Mouse (Mus musculus): Measurements from ENCODE around the gene Sarnp. TPM values are rescaled to one million over a fixed set of nuclear protein-coding genes. Genes with fewer than 3 reads are reported as not detected.

The Sarnp gene
- polyA plus RNA-seq, 1 experiment = 8.5 TPM

DNA sequence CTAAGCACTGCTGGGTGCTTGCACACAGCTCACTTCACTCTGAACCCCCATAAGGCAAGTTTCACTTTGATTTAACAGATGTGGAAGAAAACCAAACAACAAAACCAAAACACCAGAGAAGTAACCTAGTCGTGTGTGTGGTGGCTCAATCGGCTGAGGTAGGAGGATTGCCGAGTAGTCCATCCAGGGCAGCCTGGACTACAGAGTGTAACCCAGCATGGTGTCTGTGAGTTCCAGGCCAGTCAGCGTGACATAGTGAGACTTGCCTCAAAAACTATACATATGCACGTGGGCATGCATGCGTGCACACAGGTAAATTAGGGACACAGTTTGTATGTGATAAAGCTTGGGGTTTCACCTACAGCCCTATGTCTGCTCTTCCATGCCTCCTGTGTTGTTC, 100.3 kb downstream of the Sarnp start:
- no peak for DNase-seq (ENCODE audit: low read depth)

GRCm38 (mm10) chr10:128918246-128918645, 101.1 kb downstream of the Sarnp start:
- no peak for DNase-seq (ENCODE audit: low read depth)

DNA sequence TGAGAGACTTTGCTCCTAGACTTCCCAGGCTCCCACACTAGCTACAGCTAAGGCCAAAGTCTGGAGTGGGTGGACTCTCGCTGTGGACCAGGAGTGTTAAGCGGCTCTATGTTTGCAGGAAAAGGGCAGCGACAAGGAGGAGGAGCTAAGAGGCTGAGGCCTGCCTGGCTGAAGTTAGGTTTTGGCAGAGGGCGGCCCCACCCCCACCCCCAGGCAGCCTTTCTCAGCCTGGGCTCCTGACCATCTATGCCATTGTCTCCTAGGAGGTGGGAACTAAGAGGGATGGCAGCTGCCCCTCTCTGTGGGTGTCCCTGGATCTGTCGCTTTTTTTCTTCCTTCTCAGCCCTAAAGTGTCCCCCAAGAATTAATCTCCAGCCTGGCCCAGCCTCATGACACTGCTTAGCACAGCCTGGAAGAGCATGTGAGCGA, 102.1 kb downstream of the Sarnp start:
- DNase-seq (ENCODE audit: low read depth) = no peak

DNA sequence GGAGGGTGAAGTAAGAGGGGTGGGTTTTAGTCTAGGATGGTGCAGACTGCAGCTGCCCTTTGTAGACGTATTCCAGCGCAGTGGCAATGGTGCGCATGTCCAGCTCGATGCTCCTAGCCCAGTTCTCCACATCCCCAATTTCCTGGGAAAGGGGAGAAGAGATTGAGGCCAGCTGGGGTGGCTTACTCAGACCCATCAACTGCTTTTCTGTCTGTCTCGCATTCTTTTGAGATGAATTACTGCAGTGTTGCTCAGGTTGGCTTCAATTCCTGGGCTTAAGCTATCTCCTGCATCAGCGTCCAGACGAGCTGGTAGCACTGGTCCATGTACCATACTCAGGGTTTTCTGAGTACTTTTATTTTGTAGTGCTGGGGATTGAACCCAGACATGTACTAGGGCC, 102.8 kb downstream of the Sarnp start:
- DNase-seq (ENCODE audit: low read depth) = no peak

DNA sequence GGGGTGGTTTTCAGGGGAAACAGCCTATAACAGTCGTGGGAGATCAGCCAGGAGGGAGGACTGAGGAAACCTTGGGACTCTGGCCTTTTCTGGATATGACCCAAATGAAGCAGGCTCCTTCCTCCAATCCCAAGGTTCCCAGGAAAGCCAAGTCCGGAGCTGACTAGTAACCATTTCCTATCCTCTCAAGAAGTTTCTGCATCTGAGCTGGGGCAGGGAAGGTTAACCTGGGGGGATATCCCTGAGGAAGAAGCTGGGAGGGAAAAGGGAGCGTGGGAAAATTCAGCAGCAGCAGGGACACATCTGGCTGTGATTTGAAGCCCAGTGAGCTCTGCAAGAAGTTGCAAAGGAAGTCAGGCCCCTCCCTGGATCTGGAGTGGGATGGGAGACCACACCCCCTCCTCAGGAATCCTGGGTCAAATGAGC, 103.6 kb downstream of the Sarnp start:
- DNase-seq (ENCODE audit: low read depth) = no peak

- no peak for DNase-seq (ENCODE audit: low read depth)
Measured at GRCm38 (mm10) chr10:128921251-128921650, 104.1 kb downstream of the Sarnp start.

- DNase-seq (ENCODE audit: low read depth) = no peak
Measured at GRCm38 (mm10) chr10:128921883-128922821, 105.0 kb downstream of the Sarnp start.

GRCm38 (mm10) chr10:128922822-128923012, 105.6 kb downstream of the Sarnp start, which contains the start of gene Rdh5:
TSS of gene Rdh5 (minus strand) at chr10:128922888.
- DNase-seq (ENCODE audit: low read depth) = no peak

DNA sequence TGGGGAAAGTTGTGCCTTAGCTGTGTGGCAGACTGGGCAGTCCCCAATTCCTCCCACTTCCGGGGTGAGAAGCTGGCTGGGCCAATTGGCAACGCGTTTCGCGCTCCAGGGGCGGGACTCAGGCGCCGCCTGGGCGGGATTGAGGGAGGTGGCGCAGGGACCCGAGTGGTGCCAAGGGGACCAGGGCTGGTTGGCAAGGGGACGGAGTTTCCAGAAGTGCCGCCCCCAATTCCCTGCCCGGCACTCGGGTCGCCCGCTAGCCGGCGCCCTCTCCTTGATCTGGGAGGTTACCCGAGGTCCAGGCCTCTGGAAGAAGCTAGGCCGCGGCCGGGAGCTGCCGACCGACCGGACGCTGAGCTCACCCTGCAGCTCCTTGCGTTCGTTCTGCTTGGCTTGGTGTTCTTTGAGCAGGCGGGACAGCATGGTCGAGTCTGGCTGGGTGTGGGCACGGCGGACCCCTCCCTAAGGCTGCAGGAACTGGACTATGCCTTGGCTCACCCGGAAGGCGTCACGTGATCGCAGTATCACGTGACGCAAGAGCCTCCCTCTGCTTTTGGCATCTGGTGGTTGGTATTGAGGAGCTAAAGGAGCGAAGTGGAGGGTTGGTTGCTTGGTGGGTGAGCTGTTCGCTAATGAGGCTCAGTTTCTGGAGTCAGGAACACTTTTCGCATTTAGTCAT, 106.0 kb downstream of the Sarnp start:
- peak; percentile 61 for DNase-seq (ENCODE audit: low read depth)

- DNase-seq (ENCODE audit: low read depth) = no peak
Measured at GRCm38 (mm10) chr10:128923935-128924334, 106.8 kb downstream of the Sarnp start, which contains the start of gene Bloc1s1. TSS of gene Bloc1s1 (minus strand) at chr10:128924035.

Other genes starting within 250 kb of the Sarnp start
- 30.3 and 42.5 TPM in 2 replicates for gene Erbb3, start 227.7 kb upstream of the Sarnp start, polyA plus RNA-seq (2012; rRNA removed)
- 1,272 and 1,645 TPM in 2 replicates for gene Rps26, start 190.6 kb upstream of the Sarnp start, polyA plus RNA-seq (2012; rRNA removed)
- gene Ikzf4, start 171.3 kb upstream of the Sarnp start, polyA plus RNA-seq (2012; rRNA removed) = 1.6 and 4.0 TPM in 2 replicates
- gene Suox, start 143.3 kb upstream of the Sarnp start, polyA plus RNA-seq (2012; rRNA removed) = 154 and 180 TPM in 2 replicates
- gene Rab5b, start 121.1 kb upstream of the Sarnp start, polyA plus RNA-seq (2012; rRNA removed) = 101 and 107 TPM in 2 replicates
- gene Pmel, start 113.1 kb upstream of the Sarnp start, polyA plus RNA-seq (2012; rRNA removed) = 48.9 and 54.5 TPM in 2 replicates
- gene Cdk2, start 112.3 kb upstream of the Sarnp start, polyA plus RNA-seq (2012; rRNA removed) = 19.5 and 23.5 TPM in 2 replicates
- 16.3 and 16.6 TPM in 2 replicates for gene Dgka, start 72.5 kb upstream of the Sarnp start, polyA plus RNA-seq (2012; rRNA removed)
- 24.9 and 25.1 TPM in 2 replicates for gene Pym1, start 69.4 kb upstream of the Sarnp start, polyA plus RNA-seq (2012; rRNA removed)
- 15.4 and 21.7 TPM in 2 replicates for gene Mmp19, start 26.4 kb upstream of the Sarnp start, polyA plus RNA-seq (2012; rRNA removed)
- gene Dnajc14, start 13.3 kb upstream of the Sarnp start, polyA plus RNA-seq (2012; rRNA removed) = 18.3 and 21.4 TPM in 2 replicates
- gene Tmem198b, start 13.0 kb upstream of the Sarnp start, polyA plus RNA-seq (2012; rRNA removed) = 18.0 and 22.4 TPM in 2 replicates
- gene Ormdl2, start 4.3 kb downstream of the Sarnp start, polyA plus RNA-seq (2012; rRNA removed) = 129 and 147 TPM in 2 replicates
- 1.4 and 1.7 TPM in 2 replicates for gene Gdf11, start 74.4 kb downstream of the Sarnp start, polyA plus RNA-seq (2012; rRNA removed)
- 221 and 278 TPM in 2 replicates for gene Cd63, start 83.7 kb downstream of the Sarnp start, polyA plus RNA-seq (2012; rRNA removed)
- 23.7 and 24.5 TPM in 2 replicates for gene Rdh5, start 105.6 kb downstream of the Sarnp start, polyA plus RNA-seq (2012; rRNA removed)
- gene Bloc1s1, start 106.7 kb downstream of the Sarnp start, polyA plus RNA-seq (2012; rRNA removed) = 227 and 296 TPM in 2 replicates
- 85.0 and 170 TPM in 2 replicates for gene Itga7, start 116.5 kb downstream of the Sarnp start, polyA plus RNA-seq (2012; rRNA removed)
- 3.9 and 6.2 TPM in 2 replicates for gene Mettl7b, start 143.7 kb downstream of the Sarnp start, polyA plus RNA-seq (2012; rRNA removed)
- gene Olfr9, start 172.1 kb downstream of the Sarnp start, polyA plus RNA-seq (2012; rRNA removed) = not detected in 2 replicates
- not detected in 2 replicates for gene Olfr763, start 193.5 kb downstream of the Sarnp start, polyA plus RNA-seq (2012; rRNA removed)
- not detected in 2 replicates for gene Olfr764-ps1, start 222.6 kb downstream of the Sarnp start, polyA plus RNA-seq (2012; rRNA removed)
- gene Olfr765, start 232.7 kb downstream of the Sarnp start, polyA plus RNA-seq (2012; rRNA removed) = not detected in 2 replicates

Data from gonadal fat pad, adult 2 months (tissue).